Mouse (Mus musculus) MEL (cell line): Measurements from ENCODE around the gene Ckap2l.

Experiments used
- CHD2 ChIP-seq: IDR thresholded peaks from 2 replicates; pipeline ENCODE4 v1.6.1; 2011; ENCODE audit warnings: low read length, improper control_type of control experiment
- CTCF ChIP-seq, 3 experiments: IDR thresholded peaks in 2 of 3; conservative IDR thresholded peaks in 1 of 3; 2 replicates each; pipeline ENCODE4 v1.5.1; 2011 to 2012; ENCODE audit warnings: low read length in 3 of 3, low read depth in 2 of 3, mild to moderate bottlenecking in 2 of 3, improper control_type of control experiment in 1 of 3, inconsistent platforms in 1 of 3, mixed read lengths in 1 of 3, moderate library complexity in 1 of 3; ENCODE audit not compliant: control insufficient read depth in 1 of 3, insufficient read depth in 1 of 3, poor library complexity in 1 of 3, severe bottlenecking in 1 of 3
- ETS1 ChIP-seq: IDR thresholded peaks from 2 replicates; pipeline ENCODE4 v1.6.1; 2012; ENCODE audit warnings: low read depth, mild to moderate bottlenecking, inconsistent platforms, low read length, improper control_type of control experiment, moderate library complexity
- KAT2A ChIP-seq: conservative IDR thresholded peaks from 2 replicates; pipeline ENCODE4 v1.6.1; 2012; ENCODE audit warnings: low read depth, low read length, improper control_type of control experiment, inconsistent platforms
- MYC ChIP-seq: IDR thresholded peaks from 2 replicates; pipeline ENCODE4 v1.6.1; 2011; ENCODE audit warnings: low read depth, mild to moderate bottlenecking, low read length, improper control_type of control experiment, moderate library complexity
- POLR2A ChIP-seq, 2 experiments: IDR thresholded peaks; 2 replicates each; pipeline ENCODE4 v1.6.1; 2011 to 2012; ENCODE audit warnings: low read length in 2 of 2, mild to moderate bottlenecking in 2 of 2, control low read depth in 1 of 2, improper control_type of control experiment in 1 of 2, low read depth in 1 of 2, moderate library complexity in 1 of 2; ENCODE audit not compliant: control insufficient read depth in 1 of 2, insufficient read depth in 1 of 2, poor library complexity in 1 of 2
- TBP ChIP-seq: IDR thresholded peaks from 2 replicates; pipeline ENCODE4 v1.8.0; 2011; ENCODE audit warnings: low read depth, low read length, improper control_type of control experiment
- TCF12 ChIP-seq: IDR thresholded peaks from 2 replicates; pipeline ENCODE4 v1.6.1; 2014; ENCODE audit warnings: low read depth, mild to moderate bottlenecking, inconsistent platforms, low read length, improper control_type of control experiment, moderate library complexity
- USF2 ChIP-seq, 2 experiments: IDR thresholded peaks; 2 replicates each; pipeline ENCODE4 v1.6.1; 2011 to 2012; ENCODE audit warnings: improper control_type of control experiment in 2 of 2, low read length in 2 of 2, borderline replicate concordance in 1 of 2, inconsistent platforms in 1 of 2, low read depth in 1 of 2, mild to moderate bottlenecking in 1 of 2; ENCODE audit not compliant: insufficient read depth in 1 of 2
- ZC3H11A ChIP-seq: IDR thresholded peaks from 2 replicates; pipeline ENCODE4 v1.6.1; 2012; ENCODE audit warnings: low read depth, mild to moderate bottlenecking, inconsistent platforms, low read length, improper control_type of control experiment

DNA sequence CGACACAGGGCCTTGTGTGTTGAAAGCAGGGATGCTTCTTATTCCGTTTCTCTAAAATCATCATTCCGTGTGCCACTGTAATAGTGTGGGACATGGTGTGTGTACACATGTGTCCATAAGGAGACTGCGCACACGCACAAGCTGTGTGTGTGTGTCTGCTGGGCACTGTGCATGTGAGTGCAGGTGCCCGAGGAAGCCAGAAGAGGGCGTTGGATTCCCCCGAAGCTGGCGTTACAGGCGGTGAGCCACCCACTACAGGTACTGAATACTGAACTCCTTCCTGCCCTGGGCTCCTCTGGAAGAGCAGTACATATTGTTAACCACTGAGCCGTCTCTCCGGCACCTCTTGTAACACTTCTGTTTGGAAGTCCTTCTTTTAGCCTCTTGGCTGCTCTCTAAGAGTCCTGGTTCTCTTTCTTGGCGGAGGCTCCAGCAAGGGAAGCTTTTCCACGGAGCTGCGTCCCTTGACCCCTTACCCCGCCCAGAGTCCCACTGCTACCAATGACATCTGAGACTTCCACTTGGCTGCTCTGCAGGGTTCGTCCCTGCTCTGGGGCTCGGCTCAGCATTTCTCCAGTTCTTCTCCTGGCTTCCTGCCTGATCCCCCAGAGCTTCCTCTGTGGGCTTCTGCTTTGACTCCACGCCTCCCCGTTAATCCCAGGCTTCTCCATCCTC, 52.4 kb downstream of the Ckap2l start:
- no peak for TF ChIP-seq POLR2A (IDR thresholded peaks at IDR 0.05; ENCODE audit: control insufficient read depth in 1 of 2, insufficient read depth in 1 of 2, low read depth in 1 of 2, low read length in 2 of 2, poor library complexity in 1 of 2)
- TF ChIP-seq CTCF (IDR thresholded peaks at IDR 0.05 in 2 of 3, conservative IDR thresholded peaks at IDR 0.05 in 1 of 3; ENCODE audit: control insufficient read depth in 1 of 3, insufficient read depth in 1 of 3, low read depth in 2 of 3, low read length in 3 of 3, poor library complexity in 1 of 3, severe bottlenecking in 1 of 3): no peak
- TF ChIP-seq TCF12: no peak
- no peak for TF ChIP-seq ZC3H11A
- no peak for TF ChIP-seq TBP
- TF ChIP-seq KAT2A: no peak
- TF ChIP-seq CHD2: no peak
- no peak for TF ChIP-seq ETS1
- TF ChIP-seq USF2 (IDR thresholded peaks at IDR 0.05; ENCODE audit: borderline replicate concordance in 1 of 2, insufficient read depth in 1 of 2, low read depth in 1 of 2, low read length in 2 of 2): no peak
- no peak for TF ChIP-seq MYC
